Mouse (Mus musculus): ENCODE measurements at regions not wholly inside any gene's neighbourhood (a gene's known extent, or its start where the extent isn't known, plus 50 kb on each side); places are given as distances from the start of the nearest gene placed in this dataset.

DNA sequence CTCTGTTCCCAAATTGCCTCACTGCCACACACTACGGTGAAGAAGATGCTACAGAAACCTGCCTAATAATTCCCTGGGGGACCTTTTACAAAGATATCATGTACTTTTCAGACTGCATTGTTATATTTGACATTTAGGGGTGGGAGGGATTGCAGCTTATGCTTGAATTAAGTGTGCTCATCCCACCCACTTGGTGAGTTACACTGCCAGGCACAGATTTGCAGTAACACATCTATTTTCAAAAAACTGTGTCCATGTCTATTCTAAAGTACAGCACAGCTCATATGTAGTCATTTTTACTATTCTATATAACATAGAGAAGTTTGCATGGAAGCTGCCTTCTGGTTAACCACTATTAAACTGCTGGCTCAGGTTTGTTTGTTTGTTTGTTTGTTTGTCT is 404.3 kb upstream of the Xrcc4 start:
- TF ChIP-seq POLR2A (IDR thresholded peaks at IDR 0.05; ENCODE audit: low read depth, low read length) (no peak), CTCF (IDR thresholded peaks at IDR 0.05; ENCODE audit: borderline replicate concordance, insufficient read depth, low read length) (no peak)

All from embryonic fibroblast, embryonic 13.5 days (primary cell).